Mouse (Mus musculus) liver (tissue): Measurements from ENCODE around the gene Mogat1.
"Not testable (repeated sequence)": the region's sequence is repeated elsewhere in the genome, so short reads cannot be mapped to it uniquely, and the experiment has no call there.

Source experiments
- DNase-seq: peaks from one replicate; pipeline ENCODE4 v3.0.0-alpha.2; 2020; ENCODE audit warnings: mixed read lengths

The Mogat1 gene

DNA sequence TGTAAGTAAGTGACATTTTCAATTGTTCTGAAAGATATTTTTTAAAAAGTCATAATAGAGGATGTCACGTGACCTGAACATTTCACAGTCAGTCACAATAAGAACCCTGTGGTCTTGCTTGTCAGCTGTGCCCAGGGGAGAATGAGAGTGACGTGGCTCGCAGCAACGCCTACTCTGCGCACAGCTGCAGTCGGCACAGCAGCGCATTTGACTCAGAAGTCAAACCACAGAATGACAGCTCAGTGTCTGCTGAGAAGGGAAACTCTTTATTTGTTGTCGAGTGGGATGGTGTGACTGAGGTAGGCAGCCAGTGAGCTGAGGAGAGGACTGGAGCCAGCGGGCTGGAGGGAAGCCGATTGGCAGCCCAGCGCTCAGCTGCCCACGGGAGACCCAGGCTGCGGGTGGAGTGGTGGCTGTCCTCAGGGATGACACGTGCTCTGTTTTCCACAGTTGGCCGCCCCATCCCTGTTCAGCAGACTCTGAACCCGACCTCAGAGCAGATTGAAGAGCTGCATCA, 26.8 kb downstream of the Mogat1 start:
- DNase-seq, result peak; percentile 40

- DNase-seq, result no peak
These were observed 27.6 kb downstream of the Mogat1 start for GRCm38 (mm10) chr1:78538396-78538795.

DNA sequence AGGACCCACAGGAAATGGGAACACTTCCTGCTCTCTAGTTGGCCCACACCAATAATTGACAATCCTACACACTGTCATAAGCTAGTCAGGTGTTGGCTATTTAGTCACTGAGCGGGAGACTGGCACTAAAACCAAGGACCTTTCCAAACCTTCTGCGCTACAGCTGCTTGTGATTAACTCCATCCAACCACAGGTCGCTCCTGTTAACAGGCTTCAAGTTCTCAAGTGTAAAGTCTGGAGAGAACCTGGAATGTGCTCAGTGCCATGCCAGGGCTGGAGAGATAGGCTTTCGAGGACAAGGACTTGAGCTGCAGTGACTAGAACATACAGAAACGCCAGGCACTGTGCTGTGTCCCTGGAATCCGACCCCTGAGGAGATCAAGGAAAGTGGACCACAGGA, 28.4 kb downstream of the Mogat1 start:
- DNase-seq, result no peak

DNA sequence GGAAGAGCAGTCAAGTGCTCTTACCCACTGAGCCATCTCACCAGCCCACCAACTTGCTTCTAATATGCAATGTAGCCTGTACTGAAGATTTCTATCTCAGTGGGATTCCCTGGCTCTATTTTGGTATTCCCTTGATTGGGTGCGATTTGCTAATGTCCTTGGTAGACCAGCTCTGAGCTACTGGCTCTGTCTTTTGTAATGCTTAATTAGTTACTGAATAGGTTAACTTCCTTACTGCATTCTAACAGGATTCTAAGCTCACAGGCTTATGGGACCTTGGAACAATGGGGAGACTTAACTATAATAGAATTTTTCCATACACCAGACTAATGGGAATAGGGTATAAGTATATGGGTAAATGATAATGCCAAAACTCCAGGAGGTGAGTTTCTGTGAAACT, 32.8 kb downstream of the Mogat1 start:
- DNase-seq, result not testable (repeated sequence)

GRCm38 (mm10) chr1:78546258-78546657, 35.5 kb downstream of the Mogat1 start:
- DNase-seq, result no peak

DNA sequence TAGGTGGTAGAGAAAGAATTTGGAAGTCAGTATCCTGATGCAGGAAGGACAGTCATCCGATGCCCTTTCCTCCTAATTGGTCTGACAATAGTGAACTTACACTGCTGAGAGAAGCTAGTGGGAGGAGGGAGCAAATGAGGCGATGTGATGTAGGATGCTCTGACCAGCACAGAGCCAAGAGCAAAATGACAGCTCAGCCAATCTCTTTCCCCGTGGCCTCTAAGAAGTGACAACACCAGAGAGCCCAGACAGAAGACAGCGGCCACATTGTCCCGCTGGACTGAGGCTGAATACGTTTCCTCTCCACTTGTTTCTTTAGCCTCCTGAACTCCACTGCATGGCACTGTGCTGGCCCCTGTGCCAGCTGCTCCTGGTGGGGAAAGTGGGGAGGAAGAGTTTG, 38.2 kb downstream of the Mogat1 start:
- DNase-seq, result no peak

- no peak for DNase-seq
These were observed 43.3 kb downstream of the Mogat1 start for GRCm38 (mm10) chr1:78554012-78554666.

GRCm38 (mm10) chr1:78566963-78567362, 56.2 kb downstream of the Mogat1 start:
- no peak for DNase-seq

- no peak for DNase-seq
These were observed 56.6 kb downstream of the Mogat1 start for GRCm38 (mm10) chr1:78567421-78567820.

DNA sequence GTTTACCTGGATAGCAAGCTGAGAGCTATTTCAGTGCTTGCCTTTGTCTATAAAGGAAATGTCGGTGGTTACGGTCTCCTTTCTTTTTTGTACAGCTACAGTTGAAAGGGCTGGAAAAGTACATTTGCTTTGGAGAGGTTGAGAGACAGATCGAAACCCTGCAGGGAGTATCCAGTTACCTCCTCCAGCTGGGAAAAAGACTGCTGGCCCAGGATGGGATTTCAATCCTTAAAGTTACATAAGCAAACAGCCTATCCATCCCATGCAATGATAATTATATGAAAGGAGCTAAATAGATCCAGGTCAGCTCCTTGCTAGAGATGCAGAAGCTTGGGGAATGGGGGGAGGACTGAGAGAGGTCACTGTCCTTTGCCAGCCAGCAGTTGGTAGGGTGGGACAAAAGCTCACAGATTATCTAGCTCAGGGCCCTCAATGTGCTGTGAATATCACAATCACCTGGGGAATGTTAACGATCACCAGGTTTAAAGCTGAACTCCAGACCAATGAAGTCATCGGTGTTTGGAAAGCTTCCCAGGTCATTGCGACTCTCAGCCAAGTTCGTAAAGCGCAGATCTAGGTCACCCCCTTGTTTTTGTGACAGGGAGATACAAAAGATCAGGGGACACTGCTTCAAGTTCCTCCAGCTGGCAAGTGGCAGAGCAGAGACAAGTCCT, 57.2 kb downstream of the Mogat1 start:
- no peak for DNase-seq

DNA sequence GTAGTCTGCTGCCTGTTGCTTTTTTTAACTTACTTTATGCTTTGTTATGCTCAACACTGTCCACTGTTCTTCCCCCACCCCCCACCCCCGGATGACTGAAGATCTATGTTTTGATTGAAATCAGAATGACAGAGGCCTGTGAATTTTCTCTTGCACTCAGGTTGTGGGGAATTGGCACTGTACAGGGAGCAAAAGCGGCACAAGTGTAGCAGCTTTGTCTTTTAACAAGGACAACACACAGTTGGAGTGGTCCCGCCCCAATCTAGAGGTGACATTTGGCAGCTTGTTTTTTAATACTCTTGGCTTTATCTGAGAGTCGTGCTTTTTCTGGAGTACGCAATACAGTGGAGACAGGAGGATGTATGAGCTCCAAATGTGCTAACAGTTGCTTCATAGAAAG, 58.8 kb downstream of the Mogat1 start:
- DNase-seq, result no peak

DNA sequence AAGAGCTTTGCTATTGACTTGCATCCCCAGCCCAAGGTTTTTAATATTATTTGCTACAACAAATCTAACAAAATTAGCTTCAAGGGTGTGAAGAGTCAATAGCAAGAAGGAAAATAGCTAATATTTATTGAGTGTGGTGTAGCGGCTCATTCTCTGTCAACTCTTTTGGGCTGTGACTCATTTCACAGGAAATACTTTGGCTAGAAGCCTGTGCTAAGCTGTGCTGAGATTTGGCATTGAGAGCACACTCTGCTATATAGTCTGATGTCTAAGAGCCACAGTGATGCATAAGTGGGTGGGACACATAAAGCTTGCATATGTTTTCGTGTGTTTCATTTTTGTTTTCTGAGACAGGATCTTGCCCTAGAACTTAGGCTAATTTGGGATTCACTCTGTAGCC, 74.3 kb downstream of the Mogat1 start:
- no peak for DNase-seq

- DNase-seq, result no peak
These were observed 76.2 kb downstream of the Mogat1 start for GRCm38 (mm10) chr1:78586986-78587385.
